Mouse (Mus musculus) cerebellum, adult 18-20 months (tissue): Measurements from ENCODE around the gene Speer4e.
"Not testable (repeated sequence)": the region's sequence is repeated elsewhere in the genome, so short reads cannot be mapped to it uniquely, and the experiment has no call there.

Experiments
- DNase-seq, 2 experiments: peaks; one replicate each; pipeline ENCODE4 v3.0.0; 2021

The Speer4e gene

DNA sequence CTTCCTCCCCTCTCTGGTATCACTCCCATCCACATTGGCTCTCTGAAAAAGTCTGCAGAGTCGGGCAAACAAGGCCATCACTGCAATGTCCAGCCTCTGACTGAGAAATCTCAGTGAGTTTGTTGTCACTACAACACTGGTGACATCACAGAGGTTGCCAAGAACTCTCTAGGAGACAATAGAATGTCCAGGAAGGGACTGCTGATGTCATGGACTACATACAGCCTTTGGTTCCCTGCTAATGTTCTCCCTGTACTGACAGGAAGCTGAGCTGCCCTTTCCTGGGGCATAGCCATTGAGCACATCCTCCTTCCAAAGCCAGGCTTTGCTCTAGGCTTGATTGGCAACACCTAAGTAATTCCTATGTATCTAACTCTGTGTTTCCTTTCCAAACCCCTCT, at the start of gene Speer4e:
Gene Speer4e (minus strand): TSS at position 101 of the 400 bp plus-strand sequence.
- not testable (repeated sequence) for DNase-seq

DNA sequence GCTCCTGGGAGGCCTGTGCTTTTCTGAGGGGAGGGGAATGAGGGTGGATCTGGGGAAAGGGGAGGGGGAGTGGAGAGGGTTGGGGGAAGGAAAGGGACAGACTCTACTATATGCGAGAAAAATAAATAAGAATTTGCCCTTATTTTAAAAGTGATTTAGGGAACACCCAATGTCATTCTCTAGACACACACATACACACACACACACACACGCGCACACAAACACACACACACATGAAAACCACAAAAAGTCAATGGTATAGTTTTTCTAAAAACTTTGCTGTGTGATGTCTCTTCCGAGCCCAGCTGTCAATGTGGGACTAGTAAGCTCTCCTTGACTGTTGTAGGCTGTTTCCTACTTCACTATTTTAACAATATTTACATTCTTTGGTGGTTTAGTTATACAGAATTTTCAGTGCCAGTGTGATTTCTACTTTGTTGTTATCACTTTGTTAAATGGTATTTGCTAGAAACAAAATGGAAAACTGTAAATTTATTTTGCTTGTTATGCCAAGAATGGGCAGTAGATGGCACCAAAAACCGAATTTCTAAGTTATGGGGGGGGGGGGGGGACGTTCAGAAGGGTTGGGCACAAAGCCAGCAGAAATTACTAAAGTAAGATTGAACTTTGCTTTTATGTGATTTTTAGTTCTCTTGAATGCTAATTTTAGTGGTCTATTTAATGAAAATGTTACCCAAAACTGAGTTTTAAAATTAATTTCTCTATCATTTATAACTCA, 48.6 kb upstream of the Speer4e start:
- DNase-seq, result not testable (repeated sequence)

DNA sequence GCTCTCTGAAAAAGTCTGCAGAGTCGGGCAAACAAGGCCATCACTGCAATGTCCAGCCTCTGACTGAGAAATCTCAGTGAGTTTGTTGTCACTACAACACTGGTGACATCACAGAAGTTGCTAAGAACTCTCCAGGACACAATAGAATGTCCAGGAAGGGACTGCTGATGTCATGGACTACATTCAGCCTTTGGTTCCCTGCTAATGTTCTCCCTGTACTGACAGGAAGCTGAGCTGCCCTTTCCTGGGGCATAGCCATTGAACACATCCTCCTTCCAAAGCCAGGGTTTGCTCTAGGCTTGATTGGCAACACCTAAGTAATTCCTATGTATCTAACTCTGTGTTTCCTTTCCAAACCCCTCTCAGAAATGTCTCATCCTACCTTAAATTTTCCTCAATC, 40.6 kb upstream of the Speer4e start, which contains the start of gene Gm10354:
Gene Gm10354 (minus strand): TSS at position 101 of the 400 bp plus-strand sequence.
- not testable (repeated sequence) for DNase-seq

DNA sequence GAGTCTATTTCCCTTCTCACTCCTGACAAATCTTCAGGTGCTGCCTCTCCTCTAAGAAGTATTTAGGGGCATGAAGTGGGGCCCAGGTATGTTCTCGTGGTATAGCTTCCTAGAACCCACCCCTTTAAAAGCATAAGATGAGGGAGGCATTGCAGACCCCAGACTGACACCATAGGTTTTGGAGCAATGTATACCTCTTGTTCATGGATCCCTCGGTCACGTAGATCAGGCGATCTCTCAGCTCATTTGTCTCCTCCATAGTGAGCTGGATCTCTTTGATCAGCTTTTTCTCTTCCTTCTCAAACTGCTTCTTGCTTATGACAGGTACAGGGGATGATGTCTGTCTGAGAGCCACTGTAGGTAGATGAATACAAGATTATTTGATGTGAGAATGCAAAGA, 39.1 kb upstream of the Speer4e start:
- DNase-seq, result not testable (repeated sequence)

DNA sequence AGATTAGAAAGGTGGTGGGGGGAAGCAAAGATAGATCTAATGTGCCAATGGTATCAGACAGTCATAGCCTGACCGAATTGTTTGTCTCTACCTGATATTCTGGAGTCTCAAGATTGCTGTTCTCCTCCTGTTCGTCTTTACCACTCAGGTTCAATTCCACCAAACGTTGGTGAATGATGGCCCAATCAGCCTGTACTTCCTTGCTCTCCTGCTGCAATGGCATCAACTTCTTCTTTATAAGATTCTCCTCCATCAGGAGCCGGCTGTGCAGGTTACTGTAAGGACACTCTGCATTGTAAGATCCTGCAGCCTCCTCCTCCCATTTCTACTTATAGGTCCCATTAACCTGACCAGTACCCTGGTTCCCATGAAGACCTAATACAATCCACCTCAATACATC, 37.1 kb upstream of the Speer4e start:
- DNase-seq, result not testable (repeated sequence)

DNA sequence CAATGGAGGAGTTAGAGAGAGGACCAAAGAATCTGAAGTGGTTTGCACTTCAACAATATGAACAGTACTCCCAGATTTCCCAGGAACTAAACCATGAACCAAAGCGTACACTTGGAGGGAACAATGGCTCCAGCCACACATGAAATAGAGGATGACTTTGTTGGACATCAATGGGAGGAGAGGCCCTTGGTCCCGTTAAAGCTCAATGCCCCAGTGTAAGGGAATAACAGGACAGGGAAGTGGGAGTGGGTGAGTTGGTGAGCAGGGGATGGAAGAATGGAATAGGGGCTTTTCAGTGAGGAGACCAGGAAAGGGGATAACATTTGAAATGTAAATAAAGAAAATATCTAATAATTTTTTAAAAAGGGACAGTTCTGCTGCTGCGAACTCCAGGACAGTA, 34.6 kb upstream of the Speer4e start:
- DNase-seq, result not testable (repeated sequence)

DNA sequence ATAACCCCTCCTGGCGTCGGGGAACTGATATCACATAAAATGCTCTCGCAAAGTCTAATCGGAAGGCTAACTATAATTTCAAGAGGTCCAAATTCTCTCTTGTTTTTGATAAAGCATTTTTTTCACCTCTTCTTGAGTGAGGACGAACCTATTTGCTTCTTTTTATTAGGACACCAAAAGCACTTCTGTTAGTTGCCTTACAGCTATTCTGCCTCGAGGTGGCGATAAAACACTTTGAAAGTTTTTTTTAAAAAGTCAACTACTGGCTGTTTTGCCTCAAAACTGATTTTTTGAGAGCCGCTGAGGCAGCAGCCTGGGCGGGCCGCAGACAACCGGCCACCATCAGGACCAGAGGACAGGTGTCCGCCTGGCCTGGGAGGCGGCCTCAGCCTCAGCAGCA, 25.6 kb upstream of the Speer4e start:
- not testable (repeated sequence) for DNase-seq

DNA sequence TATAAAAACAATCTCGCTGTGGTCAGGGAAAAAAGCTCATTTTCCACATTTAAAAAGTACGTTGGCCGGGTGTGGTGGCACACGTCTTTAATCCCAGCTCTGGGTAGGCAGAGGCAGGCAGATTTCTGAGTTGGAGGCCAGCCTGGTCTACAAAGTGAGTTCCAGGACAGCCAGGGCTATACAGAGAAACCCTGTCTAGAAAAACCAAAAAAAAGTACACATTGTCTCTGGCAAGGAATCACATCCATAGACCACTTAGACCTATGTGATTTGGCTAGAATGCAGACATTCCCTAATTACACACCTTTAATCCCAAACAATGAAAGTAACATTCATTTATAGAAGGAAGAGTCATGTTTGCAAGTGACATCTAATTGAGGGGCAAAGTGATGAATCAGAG, 23.3 kb upstream of the Speer4e start:
- not testable (repeated sequence) for DNase-seq

DNA sequence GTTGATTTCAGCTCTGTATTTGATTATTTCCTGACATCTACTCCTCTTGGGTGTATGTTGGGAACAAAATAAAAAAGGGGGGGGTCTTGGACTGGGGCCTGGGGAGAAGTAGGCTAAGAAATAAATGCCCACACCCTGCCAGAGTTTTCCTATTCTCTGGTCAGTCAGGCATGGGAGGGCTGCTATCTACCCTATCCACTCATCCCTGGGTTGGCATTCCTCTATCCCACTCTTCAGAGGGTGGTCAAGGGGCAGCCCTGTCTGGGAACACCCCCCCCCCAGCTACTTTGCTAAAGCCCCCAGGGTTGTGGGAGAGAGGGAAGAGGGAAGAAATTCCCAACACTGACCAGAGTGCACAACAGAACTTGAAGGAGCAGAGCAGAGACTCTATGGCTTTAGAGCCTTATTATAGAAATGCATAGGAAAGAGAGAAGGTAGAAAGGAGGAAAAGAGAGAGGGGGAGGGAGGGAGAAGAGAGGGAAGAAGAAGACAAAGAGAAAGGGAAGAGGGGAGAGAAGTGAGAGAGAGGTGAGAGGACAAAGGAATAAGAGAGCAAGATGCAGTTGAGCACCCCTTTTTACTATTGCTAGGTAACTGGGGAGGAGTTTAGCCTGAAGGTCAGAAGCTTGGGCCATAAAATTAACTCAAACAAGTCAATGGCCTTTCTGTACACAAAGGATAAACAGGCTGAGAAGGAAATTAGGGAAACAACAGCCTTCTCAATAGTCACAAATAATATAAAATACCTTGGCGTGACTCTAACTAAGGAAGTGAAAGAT, 17.9 kb upstream of the Speer4e start:
- not testable (repeated sequence) for DNase-seq

DNA sequence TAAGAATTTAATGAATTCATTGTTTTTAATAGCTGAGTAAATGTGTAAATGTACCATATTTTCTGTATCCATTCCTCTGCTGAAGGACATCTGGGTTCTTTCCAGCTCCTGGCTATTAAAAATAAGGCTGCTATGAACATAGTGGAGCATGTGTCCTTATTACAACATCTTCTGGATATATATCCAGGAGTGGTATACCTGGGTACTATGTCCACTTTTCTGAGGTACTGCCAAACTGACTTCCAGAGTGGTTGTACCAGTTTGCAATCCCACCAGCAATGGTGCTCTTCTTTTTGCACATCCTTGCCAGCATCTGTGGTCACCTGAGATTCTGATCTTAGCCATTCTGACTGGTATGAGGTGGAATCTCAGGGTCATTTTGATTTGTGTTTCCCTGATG, 15.4 kb upstream of the Speer4e start:
- DNase-seq, result not testable (repeated sequence)

DNA sequence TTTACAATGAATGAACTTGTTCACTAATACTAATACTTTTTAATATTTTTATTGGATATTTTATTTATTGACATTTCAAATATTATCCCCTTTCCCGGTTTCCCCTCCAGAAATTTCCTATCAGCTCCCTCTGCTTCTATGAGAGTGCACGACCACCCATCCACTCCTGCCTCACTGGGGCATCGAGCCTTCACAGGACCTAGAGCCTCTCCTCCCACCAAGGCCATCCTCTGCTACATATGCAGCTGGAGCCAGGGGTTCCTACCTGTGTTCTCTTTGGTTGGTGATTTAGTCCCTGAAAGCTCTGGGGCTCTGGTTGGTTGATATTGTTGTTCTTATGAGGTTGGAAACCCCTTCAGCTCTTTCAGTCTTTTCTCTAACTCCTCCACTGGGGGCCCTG, 14.5 kb upstream of the Speer4e start:
- not testable (repeated sequence) for DNase-seq

DNA sequence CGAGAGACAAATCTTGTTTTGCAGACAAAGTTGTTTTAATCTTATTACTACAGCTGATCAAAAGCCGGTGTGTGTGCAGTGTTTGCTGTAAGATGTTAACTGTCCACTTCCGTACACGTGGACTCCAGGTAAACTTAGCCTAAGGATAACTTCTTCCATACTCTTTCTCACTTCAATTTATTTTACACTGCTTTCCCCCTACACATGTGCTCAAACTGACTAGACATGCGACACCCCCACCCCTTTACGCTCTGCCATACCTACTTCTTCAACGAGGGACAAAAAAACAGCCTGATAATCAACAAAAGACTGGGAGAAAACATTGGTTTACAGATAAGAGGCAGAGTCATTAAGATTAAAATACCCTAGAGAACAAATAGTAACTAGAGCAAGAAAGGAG, 13.6 kb upstream of the Speer4e start:
- DNase-seq, result not testable (repeated sequence)

DNA sequence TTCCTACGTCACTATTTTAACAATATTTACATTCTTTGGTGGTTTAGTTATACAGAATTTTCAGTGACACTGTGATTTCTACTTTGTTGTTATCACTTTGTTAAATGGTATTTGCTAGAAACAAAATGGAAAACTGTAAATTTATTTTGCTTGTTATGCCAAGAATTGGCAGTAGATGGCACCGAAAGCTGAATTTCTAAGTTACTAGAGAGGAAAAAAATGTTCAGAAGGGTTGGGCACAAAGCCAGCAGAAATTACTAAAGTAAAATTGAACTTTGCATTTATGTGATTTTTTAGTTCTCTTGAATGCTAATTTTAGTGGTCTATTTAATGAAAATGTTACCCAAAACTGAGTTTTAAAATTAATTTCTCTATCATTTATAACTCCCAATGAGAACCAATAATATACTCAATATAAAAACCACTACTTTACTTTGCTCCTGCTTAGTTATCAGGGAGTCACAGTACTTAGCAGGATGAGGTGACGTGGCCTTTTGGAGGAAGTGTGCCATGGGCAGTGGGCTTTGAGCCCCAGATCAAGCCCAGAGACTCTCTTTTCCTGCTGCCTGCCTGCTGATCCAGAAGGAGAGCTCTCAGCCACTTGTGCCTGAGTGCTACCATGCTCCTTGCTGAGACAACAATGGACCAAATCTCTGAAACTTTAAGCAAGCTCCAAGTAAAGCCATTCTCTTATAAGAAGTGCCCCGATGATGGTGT, 9.4 kb upstream of the Speer4e start:
- not testable (repeated sequence) for DNase-seq

DNA sequence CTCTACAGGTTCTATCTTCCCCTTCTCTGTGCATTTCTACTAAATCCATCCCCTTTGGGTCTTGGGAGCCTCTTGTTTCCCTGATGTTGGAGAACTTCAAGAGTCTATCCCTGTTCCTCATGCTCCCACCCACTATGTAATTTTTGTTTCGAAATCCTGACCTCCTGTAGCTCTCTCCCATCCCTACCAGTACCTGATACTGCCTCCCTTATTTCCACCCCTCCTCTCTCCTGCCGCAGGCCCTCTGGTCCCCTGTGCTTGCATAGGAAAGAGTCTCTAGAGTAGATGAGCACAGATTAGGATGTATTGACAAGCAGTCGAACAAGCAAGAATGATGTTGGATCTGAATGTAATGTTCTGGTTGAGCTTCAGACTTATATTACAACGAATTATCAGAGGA, 7.3 kb upstream of the Speer4e start:
- not testable (repeated sequence) for DNase-seq

DNA sequence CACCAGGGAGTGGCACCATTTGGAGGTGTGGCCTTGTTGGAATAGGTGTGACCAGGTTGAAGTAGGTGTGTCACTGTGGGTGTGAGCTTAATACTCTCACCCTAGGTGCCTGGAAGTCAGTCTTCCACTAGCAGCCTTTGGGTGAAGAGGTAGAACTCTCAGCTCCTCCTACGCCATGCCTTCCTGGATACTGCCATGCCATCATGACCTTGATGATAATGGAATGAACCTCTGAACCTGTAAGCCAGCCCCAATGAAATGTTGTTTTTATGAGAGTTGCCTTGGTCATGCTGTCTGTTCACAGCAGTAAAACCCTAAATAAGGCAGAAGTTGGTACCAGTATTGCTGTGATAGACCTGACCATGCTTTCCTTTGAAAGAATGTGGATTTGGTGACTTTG, 2.8 kb upstream of the Speer4e start:
- not testable (repeated sequence) for DNase-seq

DNA sequence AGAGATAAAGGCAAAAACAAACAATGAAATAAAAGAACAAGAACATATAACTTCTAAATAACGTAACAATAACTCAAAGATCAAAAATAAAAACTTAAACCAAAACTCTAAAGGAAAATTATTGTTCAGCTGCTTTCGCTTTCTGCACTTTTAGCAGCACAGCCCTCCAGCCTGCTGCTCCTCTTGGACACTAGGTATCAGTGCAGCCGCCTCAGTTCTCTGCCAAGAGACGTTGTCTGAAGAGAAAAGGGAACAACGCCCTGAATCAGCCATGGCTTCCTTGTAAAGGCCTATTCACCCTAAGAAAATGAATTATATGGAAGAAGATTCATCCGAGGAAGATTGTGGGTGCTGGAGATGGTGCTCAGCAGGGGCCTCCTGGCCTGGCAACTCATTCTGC, 4.5 kb downstream of the Speer4e start:
- DNase-seq, result not testable (repeated sequence)

DNA sequence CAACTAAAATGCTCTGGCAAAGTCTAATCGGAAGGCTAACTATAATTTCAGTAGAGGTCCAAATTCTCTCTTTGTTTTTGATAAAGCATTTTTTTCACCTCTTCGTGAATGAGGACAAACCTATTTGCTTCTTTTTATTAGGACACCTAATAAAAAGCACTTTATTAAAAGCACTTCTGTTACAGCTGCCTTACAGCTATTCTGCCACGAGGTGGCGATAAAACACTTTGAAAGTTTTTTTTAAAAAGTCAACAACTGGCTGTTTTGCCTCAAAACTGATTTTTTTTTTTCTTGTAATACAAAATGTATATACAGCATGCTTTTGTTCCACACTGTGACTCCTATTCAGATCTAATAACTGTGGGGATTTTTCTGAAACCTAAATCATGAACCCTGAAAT, 11.2 kb downstream of the Speer4e start:
- DNase-seq, result not testable (repeated sequence)

DNA sequence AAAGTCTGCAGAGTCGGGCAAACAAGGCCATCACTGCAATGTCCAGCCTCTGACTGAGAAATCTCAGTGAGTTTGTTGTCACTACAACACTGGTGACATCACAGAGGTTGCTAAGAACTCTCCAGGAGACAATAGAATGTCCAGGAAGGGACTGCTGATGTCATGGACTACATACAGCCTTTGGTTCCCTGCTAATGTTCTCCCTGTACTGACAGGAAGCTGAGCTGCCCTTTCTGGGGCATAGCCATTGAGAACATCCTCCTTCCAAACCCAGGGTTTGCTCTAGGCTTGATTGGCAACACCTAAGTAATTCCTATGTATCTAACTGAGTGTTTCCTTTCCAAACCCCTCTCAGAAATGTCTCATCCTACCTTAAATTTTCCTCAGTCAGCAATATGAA, 23.4 kb downstream of the Speer4e start, which contains the start of gene Gm9758:
Gene Gm9758 (minus strand): TSS at position 101 of the 400 bp plus-strand sequence.
- DNase-seq, result not testable (repeated sequence)

DNA sequence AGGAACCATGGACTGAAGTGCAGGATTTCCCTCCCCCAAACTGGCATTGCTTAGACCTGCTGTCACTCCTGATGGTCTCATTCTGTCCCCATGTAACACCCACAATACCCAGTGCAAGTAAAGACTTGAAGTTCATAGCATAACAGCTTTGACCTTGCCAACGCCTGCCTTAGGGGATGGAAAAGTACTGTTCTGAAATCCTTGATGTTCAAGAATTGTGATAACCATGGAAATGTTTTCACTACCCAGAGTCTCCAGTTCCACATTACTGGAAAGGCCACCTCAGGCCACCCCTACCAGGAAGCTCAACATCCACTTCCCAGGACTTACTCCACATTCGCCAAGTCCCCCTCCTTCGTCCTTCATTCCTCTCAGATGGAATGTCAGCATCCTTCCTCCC, 23.9 kb downstream of the Speer4e start:
- DNase-seq, result not testable (repeated sequence)

DNA sequence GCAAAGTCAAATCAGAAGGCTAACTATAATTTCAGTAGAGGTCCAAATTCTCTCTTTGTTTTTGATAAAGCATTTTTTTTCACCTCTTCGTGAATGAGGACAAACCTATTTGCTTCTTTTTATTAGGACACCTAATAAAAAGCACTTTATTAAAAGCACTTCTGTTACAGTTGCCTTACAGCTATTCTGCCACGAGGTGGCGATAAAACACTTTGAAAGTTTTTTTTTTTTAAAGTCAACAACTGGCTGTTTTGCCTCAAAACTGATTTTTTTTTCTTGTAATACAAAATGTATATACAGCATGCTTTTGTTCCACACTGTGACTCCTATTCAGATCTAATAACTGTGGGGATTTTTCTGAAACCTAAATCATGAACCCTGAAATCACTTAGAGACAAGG, 34.7 kb downstream of the Speer4e start:
- DNase-seq, result not testable (repeated sequence)

DNA sequence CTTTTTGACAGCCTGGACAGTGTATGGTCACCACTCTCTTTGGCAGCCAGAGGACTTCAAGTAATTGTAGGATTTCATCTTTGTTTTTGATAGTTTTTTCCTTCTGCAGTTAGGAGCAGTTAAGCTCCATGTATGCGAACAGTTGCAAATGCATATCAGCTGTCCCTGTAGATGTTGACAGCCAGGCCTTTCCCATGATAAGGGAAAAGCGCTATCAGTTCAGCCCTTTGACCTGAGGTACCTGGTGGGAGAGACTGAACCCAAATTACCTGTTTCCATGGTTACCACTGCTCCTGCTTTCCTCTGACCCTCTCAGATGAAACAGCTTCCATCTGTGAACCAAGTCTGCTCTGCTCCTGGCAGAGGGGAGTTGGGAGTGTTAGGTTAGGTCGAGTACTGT, 46.0 kb downstream of the Speer4e start:
- no peak for DNase-seq

DNA sequence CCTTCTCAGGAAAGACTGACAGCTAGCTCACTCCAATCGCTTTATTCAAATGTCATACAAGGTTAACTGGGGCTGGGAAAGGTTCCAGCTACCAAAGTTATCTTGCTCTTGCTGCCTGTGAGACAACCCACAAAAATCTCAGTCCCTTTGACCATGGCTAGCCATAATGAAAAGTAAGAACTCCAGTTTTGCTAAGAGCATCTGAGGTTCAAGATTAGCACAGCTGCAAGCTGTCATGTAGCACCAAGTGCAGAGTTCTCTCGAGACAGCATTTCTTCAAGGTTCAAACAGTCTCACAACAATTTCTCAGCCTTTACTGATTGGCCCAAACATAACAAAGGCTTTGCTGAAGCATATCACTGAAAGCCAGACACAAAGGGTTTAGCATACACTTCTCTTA, 52.9 kb downstream of the Speer4e start:
- not testable (repeated sequence) for DNase-seq
